Mouse (Mus musculus) retina, postnatal 7 days (tissue): ENCODE measurements around the gene Dnajc16.

Source experiments
- DNase-seq: peaks from one replicate; pipeline ENCODE4 v3.0.0-alpha.2; 2012; ENCODE audit warnings: low read depth, low spot score

The Dnajc16 gene

GRCm38 (mm10) chr4:141790524-141790990, at the start of gene Dnajc16:
Gene Dnajc16, minus strand, starts transcription at chr4:141790931.
- peak; percentile 99 for DNase-seq

- no peak for DNase-seq
Measured at GRCm38 (mm10) chr4:141834536-141835095, 43.9 kb upstream of the Dnajc16 start.

DNA sequence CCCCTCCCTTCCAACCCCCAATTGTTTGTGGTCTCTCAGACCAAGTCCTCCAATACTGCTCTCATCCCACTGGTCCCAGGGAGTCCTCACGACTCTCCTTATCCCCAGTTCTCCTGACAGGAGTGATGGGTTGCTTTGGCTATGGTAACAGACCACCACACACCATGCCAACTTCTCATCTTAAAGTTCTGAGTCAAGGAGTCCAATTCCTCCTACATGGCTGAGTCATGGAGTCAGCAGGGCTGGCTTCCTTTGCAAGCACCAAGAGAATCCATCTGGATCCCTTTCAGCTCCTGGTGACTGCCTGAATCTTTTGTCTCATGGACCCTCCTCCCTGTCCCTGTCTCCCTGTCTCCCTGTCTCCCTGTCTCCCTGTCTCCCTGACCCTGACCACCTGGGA, 43.2 kb upstream of the Dnajc16 start:
- no peak for DNase-seq

- DNase-seq = no peak
Measured at GRCm38 (mm10) chr4:141831361-141831760, 40.6 kb upstream of the Dnajc16 start.

- no peak for DNase-seq
Measured at GRCm38 (mm10) chr4:141830381-141830780, 39.6 kb upstream of the Dnajc16 start.

DNA sequence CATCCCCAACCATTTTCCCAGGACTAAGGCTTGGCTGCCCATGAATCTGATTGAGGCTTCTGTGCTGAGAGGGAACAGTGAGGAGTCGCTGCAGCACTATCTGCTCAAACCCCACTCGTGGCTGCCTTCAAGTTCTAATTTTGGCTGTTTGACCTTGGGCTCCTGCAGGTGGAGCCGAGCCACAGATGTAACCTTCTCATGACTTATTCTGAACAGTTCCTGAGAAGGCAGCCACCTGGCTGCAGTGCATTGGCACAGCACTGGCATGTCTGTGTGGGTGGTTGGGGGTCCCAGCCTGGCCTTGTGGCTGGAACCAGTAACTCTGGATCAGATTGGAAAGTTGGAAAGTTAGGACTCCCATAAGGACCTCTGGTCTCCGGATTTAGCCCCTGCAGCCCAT, 37.4 kb upstream of the Dnajc16 start:
- no peak for DNase-seq

GRCm38 (mm10) chr4:141827401-141827800, 36.7 kb upstream of the Dnajc16 start:
- DNase-seq = no peak

DNA sequence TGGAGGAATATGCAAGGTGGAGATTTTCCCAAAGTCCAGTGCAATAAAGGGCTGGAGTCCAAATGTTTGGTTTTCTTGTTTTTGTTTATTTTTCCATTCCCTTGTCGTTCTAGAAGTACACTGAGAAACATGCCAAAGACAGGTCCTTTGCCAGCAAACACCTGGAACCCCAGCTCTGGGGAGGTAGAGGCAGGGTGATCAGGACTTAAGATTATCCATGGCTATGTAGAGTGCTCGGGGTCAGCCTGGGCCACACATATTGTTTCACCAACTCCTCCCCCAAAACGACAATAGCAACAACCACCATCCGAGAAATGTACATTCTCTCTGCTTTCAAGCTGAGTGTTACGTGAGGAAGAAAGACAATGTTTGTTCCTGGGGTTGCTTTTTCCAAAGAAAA, 35.3 kb upstream of the Dnajc16 start, which contains the start of gene Cela2a:
Gene Cela2a, minus strand, starts transcription at position 101 of the 400 bp plus-strand sequence.
- no peak for DNase-seq

DNA sequence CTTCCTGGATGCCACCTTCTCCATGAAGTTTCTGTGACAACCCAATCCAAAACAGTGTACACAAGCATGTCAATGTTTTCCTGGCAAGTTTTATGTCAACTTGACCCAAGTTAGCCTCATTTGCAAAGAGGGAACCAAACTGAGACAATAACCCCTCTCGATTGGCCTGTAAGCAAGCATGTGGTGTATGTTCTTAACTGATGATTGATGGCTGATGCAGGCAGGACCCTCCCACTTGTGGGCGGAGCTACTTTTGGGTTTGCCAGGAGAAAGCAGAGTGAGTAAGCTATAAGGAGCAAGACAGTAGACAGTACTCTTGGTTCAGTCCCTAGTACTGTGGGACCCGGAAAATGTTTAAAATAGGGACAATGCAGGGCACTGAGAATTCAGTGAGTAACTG, 32.2 kb upstream of the Dnajc16 start:
- DNase-seq = no peak

- no peak for DNase-seq
Measured at GRCm38 (mm10) chr4:141822089-141822488, 31.4 kb upstream of the Dnajc16 start.

DNA sequence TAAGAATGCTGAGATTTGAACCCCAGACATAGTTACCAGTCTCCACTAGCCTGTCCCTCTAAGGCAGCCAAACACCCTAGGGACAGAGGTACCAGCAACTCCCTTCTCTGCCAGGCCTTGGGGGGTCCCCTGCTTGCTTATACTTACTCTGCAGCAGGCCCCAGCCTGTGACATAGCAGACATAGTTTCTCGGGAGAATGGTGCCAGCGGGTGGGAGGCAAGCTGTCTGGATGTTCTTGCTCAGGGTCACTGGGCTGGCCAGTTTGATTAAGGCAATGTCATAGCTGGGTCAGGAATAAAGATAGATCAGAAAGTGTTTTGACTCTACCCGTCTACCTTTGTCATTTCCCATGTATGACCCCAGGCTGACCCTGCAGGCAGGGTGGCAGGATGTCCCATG, 30.4 kb upstream of the Dnajc16 start:
- no peak for DNase-seq

DNA sequence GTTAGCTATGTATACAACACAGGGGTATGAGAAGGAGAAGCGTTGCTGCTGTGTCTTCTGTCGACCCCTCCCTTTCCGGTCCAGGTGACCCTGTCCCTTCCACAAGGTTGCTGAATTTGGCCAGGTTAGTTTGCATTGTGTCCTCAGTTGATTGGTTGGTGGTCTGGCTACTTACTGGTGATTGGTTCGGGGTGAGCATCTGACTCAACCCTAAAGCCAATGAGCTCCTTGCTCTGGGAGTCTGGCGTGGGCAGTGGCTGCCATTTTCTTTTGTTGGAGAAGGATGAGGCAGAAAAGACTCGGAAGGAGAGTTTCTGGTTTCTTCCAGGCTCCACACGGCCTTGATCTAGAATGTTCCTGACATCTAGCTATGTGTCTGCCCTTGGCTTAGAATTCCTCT, 28.6 kb upstream of the Dnajc16 start:
- DNase-seq = no peak

DNA sequence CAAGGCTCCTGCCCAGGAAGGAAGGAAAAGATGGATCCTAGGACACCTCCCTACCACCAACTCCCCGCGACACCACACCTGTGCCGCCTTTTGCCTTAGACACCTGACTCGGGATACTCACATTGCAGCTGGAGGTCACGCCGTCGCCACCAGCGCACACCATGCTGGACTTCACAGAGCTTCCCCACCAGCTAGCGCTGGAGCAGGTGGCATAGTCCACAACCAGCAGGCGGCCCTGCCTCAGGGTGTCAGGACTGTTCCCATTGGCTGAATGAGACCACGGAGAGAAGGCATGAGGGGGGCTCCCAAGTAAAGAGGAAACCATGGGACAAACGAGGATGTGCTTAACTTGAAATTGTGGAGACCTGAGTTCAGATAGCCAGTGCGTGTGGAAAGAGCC, 28.1 kb upstream of the Dnajc16 start:
- no peak for DNase-seq

DNA sequence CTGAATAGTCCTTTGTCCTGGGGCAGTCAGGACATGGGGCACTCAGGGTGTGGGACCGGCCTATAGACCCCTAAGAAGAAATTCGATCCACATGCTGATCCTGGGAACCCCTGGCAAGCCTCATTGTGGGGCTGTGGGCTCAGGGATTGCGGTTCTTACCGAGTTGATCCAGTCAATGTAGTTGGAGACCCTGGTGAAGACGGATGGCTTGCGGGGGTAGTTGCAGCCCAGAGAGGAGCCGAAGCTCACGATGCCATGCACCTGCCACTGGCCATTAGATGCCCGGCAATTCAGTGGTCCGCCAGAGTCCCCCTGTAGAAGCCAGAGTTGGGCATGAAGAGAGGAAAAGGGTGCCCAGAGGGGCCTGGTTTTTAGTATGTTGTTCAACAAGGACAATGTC, 27.0 kb upstream of the Dnajc16 start:
- no peak for DNase-seq

GRCm38 (mm10) chr4:141816776-141817655, 26.3 kb upstream of the Dnajc16 start:
- DNase-seq = no peak

- DNase-seq = no peak
Measured at GRCm38 (mm10) chr4:141816267-141816666, 25.5 kb upstream of the Dnajc16 start.

DNA sequence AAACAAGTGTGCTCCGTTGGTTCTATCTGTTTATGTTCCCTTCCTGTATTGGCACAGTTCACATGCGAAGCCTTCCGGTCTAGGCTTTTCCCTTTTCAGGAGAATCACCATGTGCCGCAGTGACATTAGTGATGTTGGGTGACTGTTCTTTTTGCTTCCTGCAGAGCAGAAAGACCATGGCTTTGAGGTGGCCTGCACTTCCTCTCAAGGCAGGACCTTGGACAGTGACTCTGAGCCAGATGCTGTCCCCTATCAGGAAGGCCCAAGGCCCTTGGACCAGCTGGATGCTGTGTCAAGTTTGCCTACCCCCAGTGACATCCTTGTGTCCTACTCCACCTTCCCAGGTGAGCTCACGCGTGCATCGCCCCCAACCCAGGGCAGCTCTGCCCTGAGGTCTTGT, 20.6 kb upstream of the Dnajc16 start:
- DNase-seq = no peak

- DNase-seq = no peak
Measured at GRCm38 (mm10) chr4:141810975-141811374, 20.2 kb upstream of the Dnajc16 start.

GRCm38 (mm10) chr4:141809850-141810464, 19.2 kb upstream of the Dnajc16 start:
- DNase-seq = peak; percentile 41

DNA sequence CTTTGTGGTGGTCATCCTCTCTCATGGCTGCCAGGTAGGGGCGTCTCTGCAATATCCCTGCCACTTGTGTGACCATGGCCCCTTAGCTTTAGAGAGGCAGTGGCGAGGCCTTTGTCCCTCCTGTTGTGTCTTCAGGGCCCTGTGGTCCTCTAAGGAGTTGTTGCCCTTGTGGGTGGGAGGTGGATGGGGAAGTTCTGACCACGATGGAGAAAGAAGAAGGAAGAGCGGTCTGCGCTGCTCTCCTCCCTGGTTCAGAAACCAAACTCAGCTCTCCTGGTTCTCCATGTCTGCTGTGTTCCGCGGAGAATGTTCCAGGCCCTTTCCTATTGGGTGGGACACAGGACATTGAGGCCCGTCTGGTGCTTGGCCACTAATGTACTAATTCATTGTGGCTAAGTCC, 15.2 kb upstream of the Dnajc16 start:
- DNase-seq = no peak

DNA sequence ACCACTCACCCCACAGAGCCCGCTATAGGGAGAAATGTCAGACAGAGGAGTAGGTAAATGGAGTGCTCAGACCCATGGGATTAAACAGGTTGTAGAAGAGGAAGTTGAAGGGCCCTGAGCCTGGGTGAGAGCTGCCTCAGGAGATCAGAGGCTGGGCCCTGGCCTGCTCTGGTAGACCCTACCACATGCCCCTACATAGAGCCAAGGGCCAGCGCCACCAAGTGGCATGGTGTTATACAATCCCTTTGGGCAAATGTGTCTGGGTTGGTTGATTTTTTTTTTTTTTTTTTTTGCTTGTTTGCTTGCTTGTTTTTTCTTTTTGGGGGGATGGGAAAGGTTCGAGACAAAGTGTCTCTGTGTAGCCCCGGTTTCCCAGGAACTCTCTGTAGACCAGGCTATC, 13.4 kb upstream of the Dnajc16 start:
- DNase-seq = no peak

DNA sequence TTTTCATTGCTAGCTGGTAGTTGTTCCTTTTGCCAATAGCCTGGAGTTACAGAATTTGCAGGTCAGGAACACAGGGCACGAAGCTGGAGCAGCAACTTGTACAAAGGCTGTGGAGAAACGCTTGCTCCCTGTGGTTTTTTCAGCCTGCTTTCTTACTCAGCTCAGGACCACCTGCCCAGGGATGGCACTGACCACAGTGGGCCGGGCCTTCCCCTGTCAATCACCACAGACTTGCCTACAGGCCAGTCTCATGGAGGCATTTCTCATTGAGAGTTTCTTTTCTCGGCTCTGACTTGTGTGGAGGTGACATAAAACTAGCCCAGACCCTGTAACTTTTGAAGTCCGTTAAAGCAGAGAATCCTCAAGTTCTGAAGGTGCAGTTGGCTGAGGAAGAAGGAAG, 6.8 kb upstream of the Dnajc16 start:
- no peak for DNase-seq

- DNase-seq = no peak
Measured at GRCm38 (mm10) chr4:141796954-141797353, 6.2 kb upstream of the Dnajc16 start.
